In genomic region chr4:149517868-149518340, GRCm38 (mm10) we compare ENCODE assay signal across 8 mouse cellular contexts. TPM values are rescaled to one million over a fixed set of nuclear protein-coding genes. Genes with fewer than 3 reads are reported as not detected.
DNase-seq lines count a peak whose midpoint lies in the region; ATAC-seq and TF ChIP-seq lines count a peak whose summit lies in the region.

TSS of gene Ctnnbip1 (plus strand) at chr4:149518236.

- peak within 1 kb of the TSS; percentile 58 for H3K4me3 ChIP-seq in ES-Bruce4 (ENCODE audit: low read depth, low read length)
- H3K4me3 ChIP-seq in forebrain, embryonic 14.5 days (ENCODE audit: low read depth, low read length): peak within 1 kb of the TSS; percentile 84
- peak within 1 kb of the TSS; percentile 89 for H3K4me3 ChIP-seq in neural tube, embryonic 15.5 days (replicated peaks)

- TF ChIP-seq POLR2A in ES-Bruce4 (IDR thresholded peaks at IDR 0.05; ENCODE audit: insufficient read depth, low read length): no peak

- H3K4me2 ChIP-seq in forebrain, embryonic 14.5 days (ENCODE audit: low read length): peak within 1 kb of the TSS; percentile 95
- peak within 1 kb of the TSS; percentile 87 for H3K4me2 ChIP-seq in neural tube, embryonic 15.5 days

- TF ChIP-seq EP300 in ES-Bruce4 (IDR thresholded peaks at IDR 0.05; ENCODE audit: insufficient read depth, low read depth, low read length): no peak

- ATAC-seq in cerebellum, adult (ENCODE audit: insufficient number of reproducible peaks, low FRiP score, low TSS enrichment): peak; percentile 98
- ATAC-seq in forebrain, embryonic 14.5 days: peak; percentile 99
- ATAC-seq in neural tube, embryonic 15.5 days (ENCODE audit: low FRiP score): peak; percentile 99

- no peaks in the 10 kb centered on the region for H3K27me3 ChIP-seq in ES-Bruce4 (ENCODE audit: control insufficient read depth, insufficient read depth, low read length, poor library complexity, severe bottlenecking)
- H3K27me3 ChIP-seq in forebrain, embryonic 14.5 days (replicated peaks; ENCODE audit: control insufficient read depth, insufficient read depth, low read length): no peaks in the 10 kb centered on the region
- H3K27me3 ChIP-seq in neural tube, embryonic 15.5 days (replicated peaks): no peaks in the 10 kb centered on the region

- TF ChIP-seq CTCF in ES-Bruce4 (IDR thresholded peaks at IDR 0.05; ENCODE audit: low read depth, low read length): no peak

- WGBS in forebrain, embryonic 14.5 days: under 1% methylated on average over 45 of the region's 46 CpGs
- WGBS in neural tube, embryonic 15.5 days: under 1% methylated on average over 26 of the region's 46 CpGs

- peak within 1 kb of the TSS; percentile 74 for H3K9ac ChIP-seq in ES-Bruce4 (ENCODE audit: low read depth, poor library complexity, severe bottlenecking)
- peak within 1 kb of the TSS; percentile 88 for H3K9ac ChIP-seq in forebrain, embryonic 14.5 days (ENCODE audit: low read length)
- H3K9ac ChIP-seq in neural tube, embryonic 15.5 days (replicated peaks): peak within 1 kb of the TSS; percentile 86

- H3K4me1 ChIP-seq in ES-Bruce4 (ENCODE audit: control insufficient read depth, insufficient read depth, low read length): no peaks in the 10 kb centered on the region
- H3K4me1 ChIP-seq in forebrain, embryonic 14.5 days (ENCODE audit: control insufficient read depth, insufficient read depth, low read length): peaks cover 8% of the 10 kb centered on the region
- peaks cover 35% of the 10 kb centered on the region for H3K4me1 ChIP-seq in neural tube, embryonic 15.5 days

- intact Hi-C loops in heart, postnatal 14 days (cut with DNase I): no loop called here

- DNase-seq in forebrain, embryonic 14.5 days (ENCODE audit: low spot score): peak; percentile 98
- DNase-seq in heart, postnatal 14 days: peak; percentile 97 to 99
- peak; percentile 96 for DNase-seq in layer of hippocampus, adult 11-12 months (ENCODE audit: low spot score)
- peak; percentile 97 to 98 for DNase-seq in lung, adult 18-20 months
- DNase-seq in testis, postnatal 14 days (ENCODE audit: low spot score): peak; percentile 99

- no peaks in the 10 kb centered on the region for H3K9me3 ChIP-seq in ES-Bruce4 (replicated peaks; ENCODE audit: control insufficient read depth, insufficient read depth, low read length, poor library complexity, severe bottlenecking)
- H3K9me3 ChIP-seq in forebrain, embryonic 14.5 days (replicated peaks; ENCODE audit: control insufficient read depth, low read length): no peaks in the 10 kb centered on the region
- H3K9me3 ChIP-seq in neural tube, embryonic 15.5 days (replicated peaks): no peaks in the 10 kb centered on the region

- no peaks in the 10 kb centered on the region for H3K36me3 ChIP-seq in ES-Bruce4 (ENCODE audit: control insufficient read depth, insufficient read depth, low read length, poor library complexity, severe bottlenecking)
- H3K36me3 ChIP-seq in forebrain, embryonic 14.5 days (ENCODE audit: control insufficient read depth, insufficient read depth, low read length): no peaks in the 10 kb centered on the region
- no peaks in the 10 kb centered on the region for H3K36me3 ChIP-seq in neural tube, embryonic 15.5 days

- no peak within 1 kb of the TSS for H3K27ac ChIP-seq in ES-Bruce4 (ENCODE audit: insufficient read depth, low read length)
- H3K27ac ChIP-seq in forebrain, embryonic 14.5 days (ENCODE audit: low read depth, low read length): peak within 1 kb of the TSS; percentile 21; the same call in 1 of the 2 replicates
- H3K27ac ChIP-seq in neural tube, embryonic 15.5 days (replicated peaks): peak within 1 kb of the TSS; percentile 66

RNA-seq across cellular contexts. Expression of gene Ctnnbip1, which starts in this region (rescaled TPM):
- 14.0 and 14.4 TPM in 2 replicates for polyA plus RNA-seq in ES-Bruce4 (2011; ENCODE audit: insufficient read depth, insufficient read length, low read depth, missing spikeins)
- 95.2 and 99.1 TPM in 2 replicates for polyA plus RNA-seq in forebrain, embryonic 14.5 days (2014; fragmentation: Nextera tagmentation; extraction: Ambion mirVana)
- 10 to 100 TPM; 42.9 to 44.5 TPM for total RNA-seq in heart, postnatal 14 days (2021)
- 92.7 and 103 TPM in 2 replicates for polyA plus RNA-seq in neural tube, embryonic 15.5 days (2015; fragmentation: Nextera tagmentation; extraction: Ambion mirVana)
